Mouse (Mus musculus) adrenal gland, postnatal 36 days (tissue): ENCODE measurements around the gene Ppp1cc. TPM values are rescaled to one million over a fixed set of nuclear protein-coding genes. Genes with fewer than 3 reads are reported as not detected.
"Not testable (repeated sequence)": the region's sequence is repeated elsewhere in the genome, so short reads cannot be mapped to it uniquely, and the experiment has no call there.

Source experiments
- DNase-seq, 2 experiments: peaks; one replicate each; pipeline ENCODE4 v3.0.0; 2021; ENCODE audit warnings: mixed read lengths in 1 of 2
- total RNA-seq, 2 experiments: library from RNA; stranded (reverse); gene quantifications; 2 replicates each; pipeline ENCODE4 v1.2.3; 2021

The Ppp1cc gene
- total RNA-seq, 2 experiments from 2014 or later: 165 to 169 TPM

GRCm38 (mm10) chr5:122212820-122213219, 54.7 kb downstream of the Ppp1cc start:
- DNase-seq: not testable (repeated sequence)

GRCm38 (mm10) chr5:122213861-122214260, 55.8 kb downstream of the Ppp1cc start:
- no peak for DNase-seq

GRCm38 (mm10) chr5:122217636-122218035, 59.6 kb downstream of the Ppp1cc start:
- no peak for DNase-seq

- DNase-seq: no peak
These were observed 60.2 kb downstream of the Ppp1cc start for GRCm38 (mm10) chr5:122218109-122218905.

- no peak for DNase-seq
These were observed 60.9 kb downstream of the Ppp1cc start for GRCm38 (mm10) chr5:122218928-122219327.

- DNase-seq: peak in 1 of 2 experiments; percentile 25
These were observed 61.9 kb downstream of the Ppp1cc start for GRCm38 (mm10) chr5:122219655-122220629.

- no peak for DNase-seq
These were observed 63.0 kb downstream of the Ppp1cc start for GRCm38 (mm10) chr5:122221085-122221484.

- DNase-seq: no peak
These were observed 66.2 kb downstream of the Ppp1cc start for GRCm38 (mm10) chr5:122224291-122224690.

Other genes with a start within 250 kb of the Ppp1cc start
- gene Cux2, start 108.2 kb upstream of the Ppp1cc start, total RNA-seq: 10 to 100 TPM; 18.6 to 20.9 TPM
- gene Myl2, start 57.3 kb upstream of the Ppp1cc start, total RNA-seq: 1 to 10 TPM in 1 of 2 experiments, not detected in 1; 2.0 TPM
- not detected for gene Ccdc63, start 17.5 kb upstream of the Ppp1cc start, total RNA-seq
- 1 to 10 TPM; 1.7 to 3.3 TPM for gene Hvcn1, start 48.5 kb downstream of the Ppp1cc start, total RNA-seq
- 10 to 100 TPM; 12.0 to 16.2 TPM for gene Tctn1, start 106.2 kb downstream of the Ppp1cc start, total RNA-seq
- gene Pptc7, start 126.1 kb downstream of the Ppp1cc start, total RNA-seq: 10 to 100 TPM; 53.2 to 55.4 TPM
- gene Rad9b, start 196.0 kb downstream of the Ppp1cc start, total RNA-seq: 1 to 10 TPM; 2.2 to 3.4 TPM
- gene Vps29, start 196.1 kb downstream of the Ppp1cc start, total RNA-seq: 100 to 1,000 TPM; 141 to 165 TPM
- gene Gpn3, start 213.6 kb downstream of the Ppp1cc start, total RNA-seq: 10 to 100 TPM; 34.8 to 36.0 TPM
- 10 to 100 TPM; 30.2 to 38.9 TPM for gene Fam216a, start 214.1 kb downstream of the Ppp1cc start, total RNA-seq
- gene Arpc3, start 233.6 kb downstream of the Ppp1cc start, total RNA-seq: 100 to 1,000 TPM; 223 to 328 TPM